Mouse (Mus musculus) liver, embryonic 14.5 days (tissue): Measurements from ENCODE around the gene Tex38. TPM values are rescaled to one million over a fixed set of nuclear protein-coding genes. Genes with fewer than 3 reads are reported as not detected.
A peak's percentile ranks its signal among the peaks of the same experiment; 100 is the strongest.

Experiments
- ATAC-seq: fragments of 200-750 bp; cut with Nextera tagmentation; 2 replicates; pipeline ENCODE4 v1.8.0; 2017; ENCODE audit warnings: moderate number of reproducible peaks, mild to moderate bottlenecking, moderate library complexity; ENCODE audit not compliant: insufficient read depth
- DNase-seq, 3 experiments: peaks; one replicate each; pipeline ENCODE4 v3.0.0-alpha.2; 2012 to 2013; ENCODE audit warnings: low read depth in 3 of 3, low spot score in 3 of 3
- H3K27ac ChIP-seq: fragments of 300-500 bp; sonication (generic); 2 replicates; pipeline ENCODE4 v1.5.1; 2014; ENCODE audit warnings: moderate library complexity, mild to moderate bottlenecking, control low read depth, inconsistent platforms
- H3K27me3 ChIP-seq: fragments of 300-500 bp; sonication (generic); 2 replicates; pipeline ENCODE4 v1.6.1; 2014; ENCODE audit warnings: mild to moderate bottlenecking, low read length, moderate library complexity; ENCODE audit not compliant: control insufficient read depth, insufficient read depth
- H3K36me3 ChIP-seq: fragments of 300-500 bp; sonication (generic); replicated peaks from 2 replicates; pipeline ENCODE4 v1.6.1; 2014; ENCODE audit warnings: low read depth; ENCODE audit not compliant: control insufficient read depth, insufficient read depth
- H3K4me1 ChIP-seq, 2 experiments: fragments of 200-500 bp in 1 of 2; fragments of 300-500 bp in 1 of 2; sonication (generic) in 1 of 2; replicated peaks; 2 replicates each; pipeline ENCODE4 v1.6.1; 2012 to 2014; ENCODE audit warnings: antibody characterized with exemption in 1 of 2, inconsistent platforms in 1 of 2, low read length in 1 of 2; ENCODE audit not compliant: control insufficient read depth in 2 of 2, insufficient read depth in 2 of 2
- H3K4me2 ChIP-seq: fragments of 300-500 bp; sonication (generic); 2 replicates; pipeline ENCODE4 v1.6.1; 2014; ENCODE audit warnings: low read depth, mild to moderate bottlenecking, control low read depth, moderate library complexity
- H3K4me3 ChIP-seq, 2 experiments: fragments of 200-500 bp in 1 of 2; fragments of 300-500 bp in 1 of 2; sonication (generic) in 1 of 2; 2 replicates each; pipeline ENCODE4 v1.5.1; 2012 to 2014; ENCODE audit warnings: low read depth in 2 of 2, low read length in 2 of 2, mild to moderate bottlenecking in 2 of 2, control low read depth in 1 of 2, inconsistent platforms in 1 of 2, moderate library complexity in 1 of 2; ENCODE audit not compliant: insufficient read depth in 1 of 2
- H3K9ac ChIP-seq: fragments of 300-500 bp; sonication (generic); replicated peaks from 2 replicates; pipeline ENCODE4 v1.6.1; 2014; ENCODE audit warnings: mild to moderate bottlenecking, control low read depth, moderate library complexity
- H3K9me3 ChIP-seq: fragments of 300-500 bp; sonication (generic); 2 replicates; pipeline ENCODE4 v1.6.1; 2016; ENCODE audit warnings: low read length, mixed read lengths; ENCODE audit not compliant: control insufficient read depth
- CTCF ChIP-seq: IDR thresholded peaks from 2 replicates; pipeline ENCODE4 v1.5.1; 2016; ENCODE audit warnings: antibody characterized with exemption, low read depth, control low read depth
- EP300 ChIP-seq: IDR thresholded peaks from 2 replicates; pipeline ENCODE4 v1.6.1; 2016; ENCODE audit warnings: antibody characterized with exemption, low read depth
- WGBS: fragments of 180-500 bp; shearing (Covaris S2); extraction: QIAGEN DNeasy Blood & Tissue Kit; methylation state at CpG from one replicate; pipeline ENCODE4 v1.1.7; 2014; ENCODE audit not compliant: insufficient replicate concordance; 5-methylcytosine and 5-hydroxymethylcytosine counted together
- polyA plus RNA-seq, 2 experiments: library from polyadenylated mRNA; depleted of rRNA in 1 of 2; stranded (reverse) in 1 of 2; unstranded in 1 of 2; fragments of >200 nt; fragmentation: Nextera tagmentation in 1 of 2; extraction: Ambion mirVana in 1 of 2; gene quantifications; 2 replicates each; pipeline versions ENCODE4 v1.2.1 to v1.2.3; 2012 to 2014

Tex38 gene
- polyA plus RNA-seq, 2 experiments: 0.07 TPM; not detected in 1

- H3K27ac ChIP-seq: no peak overlapping the region
- DNase-seq: no peak
- no peak overlapping the region for H3K4me3 ChIP-seq
- H3K36me3 ChIP-seq: no peaks in the 10 kb centered on the region
- H3K27me3 ChIP-seq: no peaks in the 10 kb centered on the region
- no peak overlapping the region for H3K9ac ChIP-seq
- 54% methylated on average over 4 of the region's 4 CpGs for WGBS
- H3K4me1 ChIP-seq: peaks cover 9 to 18% of the 10 kb centered on the region in 2 experiments; a peak in 3 of 4 replicates
- no peaks in the 10 kb centered on the region for H3K9me3 ChIP-seq
- no peak for ATAC-seq
- TF ChIP-seq EP300: no peak
- TF ChIP-seq CTCF: no peak
- no peak overlapping the region for H3K4me2 ChIP-seq
Measured at GRCm38 (mm10) chr4:115734867-115735266, 46.0 kb downstream of the Tex38 start.

DNA sequence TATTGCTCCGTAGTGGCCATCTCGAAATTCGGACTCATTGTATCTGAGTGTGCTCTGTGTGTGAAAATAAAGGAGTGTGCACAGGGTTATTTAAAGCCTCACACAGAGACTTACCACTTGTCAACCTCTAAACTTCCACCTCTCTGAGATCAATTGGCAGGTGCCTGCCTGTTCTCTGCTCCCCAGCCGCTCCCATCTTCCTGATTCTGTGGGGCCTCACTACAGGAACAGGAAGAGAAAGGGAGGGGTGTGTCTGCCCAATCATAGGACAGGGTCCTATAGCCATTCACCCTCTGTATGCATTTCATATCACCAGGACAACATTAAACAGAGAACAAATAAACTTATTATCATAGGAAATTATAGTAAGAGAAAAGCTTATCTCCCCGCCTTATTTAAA is 47.1 kb downstream of the Tex38 start:
- no peak overlapping the region for H3K27ac ChIP-seq
- H3K9ac ChIP-seq: no peak overlapping the region
- H3K4me2 ChIP-seq: no peak overlapping the region
- 48% methylated on average over 5 of the region's 5 CpGs for WGBS
- ATAC-seq (no peak), DNase-seq (no peak)
- H3K9me3 ChIP-seq: no peaks in the 10 kb centered on the region
- no peaks in the 10 kb centered on the region for H3K36me3 ChIP-seq
- H3K4me3 ChIP-seq: no peak overlapping the region
- TF ChIP-seq CTCF (no peak), EP300 (no peak)
- H3K4me1 ChIP-seq: peaks cover 4 to 10% of the 10 kb centered on the region in 2 experiments; a peak in 3 of 4 replicates
- no peaks in the 10 kb centered on the region for H3K27me3 ChIP-seq

GRCm38 (mm10) chr4:115732223-115732818 is 48.5 kb downstream of the Tex38 start:
- Histone ChIP-seq H3K4me3 (no peak overlapping the region), H3K4me1 (peaks cover 0 to 7% of the 10 kb centered on the region in 2 experiments; a peak in 1 of 4 replicates), H3K9me3 (no peaks in the 10 kb centered on the region), H3K4me2 (no peak overlapping the region), H3K27me3 (no peaks in the 10 kb centered on the region), H3K36me3 (no peaks in the 10 kb centered on the region), H3K27ac (no peak overlapping the region), H3K9ac (no peak overlapping the region)
- ATAC-seq (no peak), DNase-seq (no peak)
- TF ChIP-seq CTCF (no peak), EP300 (no peak)
- 14% methylated on average over 3 of the region's 3 CpGs for WGBS

GRCm38 (mm10) chr4:115731588-115732222 is 49.1 kb downstream of the Tex38 start:
- peak; percentile 47; the same call in 1 of the 2 replicates for ATAC-seq
- H3K4me3 ChIP-seq: no peak overlapping the region
- H3K9ac ChIP-seq: no peak overlapping the region
- peak; percentile 89 for TF ChIP-seq CTCF
- TF ChIP-seq EP300: no peak
- DNase-seq: peak; percentile 39 to 46 (median 40)
- peaks cover 0 to 7% of the 10 kb centered on the region in 2 experiments; a peak in 1 of 4 replicates for H3K4me1 ChIP-seq
- no peak overlapping the region for H3K4me2 ChIP-seq
- 13% methylated on average over 7 of the region's 7 CpGs for WGBS
- no peaks in the 10 kb centered on the region for H3K36me3 ChIP-seq
- no peaks in the 10 kb centered on the region for H3K9me3 ChIP-seq
- no peaks in the 10 kb centered on the region for H3K27me3 ChIP-seq
- H3K27ac ChIP-seq: no peak overlapping the region

Other genes with a start within 250 kb of the Tex38 start
- gene Cyp4a31, start 217.4 kb downstream of the Tex38 start, polyA plus RNA-seq (2012; rRNA removed): 0.06 and 0.34 TPM in 2 replicates
- 0.04 and 0.16 TPM in 2 replicates for gene Cyp4a31, start 217.4 kb downstream of the Tex38 start, polyA plus RNA-seq (2014; fragmentation: Nextera tagmentation; extraction: Ambion mirVana)
- gene Cyp4a32, start 180.0 kb downstream of the Tex38 start, polyA plus RNA-seq (2012; rRNA removed): not detected in 2 replicates
- gene Cyp4a32, start 180.0 kb downstream of the Tex38 start, polyA plus RNA-seq (2014; fragmentation: Nextera tagmentation; extraction: Ambion mirVana): not detected in 2 replicates
- gene Cyp4b1, start 133.3 kb downstream of the Tex38 start, polyA plus RNA-seq (2012; rRNA removed): 1.1 TPM in 2 replicates
- 1.6 and 2.2 TPM in 2 replicates for gene Cyp4b1, start 133.3 kb downstream of the Tex38 start, polyA plus RNA-seq (2014; fragmentation: Nextera tagmentation; extraction: Ambion mirVana)
- gene Efcab14, start 43.3 kb downstream of the Tex38 start, polyA plus RNA-seq (2012; rRNA removed): 6.0 and 6.9 TPM in 2 replicates
- 12.0 and 12.6 TPM in 2 replicates for gene Efcab14, start 43.3 kb downstream of the Tex38 start, polyA plus RNA-seq (2014; fragmentation: Nextera tagmentation; extraction: Ambion mirVana)
- gene Atpaf1, start 3.8 kb upstream of the Tex38 start, polyA plus RNA-seq (2012; rRNA removed): 5.5 and 8.5 TPM in 2 replicates
- gene Atpaf1, start 3.8 kb upstream of the Tex38 start, polyA plus RNA-seq (2014; fragmentation: Nextera tagmentation; extraction: Ambion mirVana): 15.0 and 22.0 TPM in 2 replicates
- gene Mob3c, start 47.1 kb upstream of the Tex38 start, polyA plus RNA-seq (2012; rRNA removed): 3.6 and 5.6 TPM in 2 replicates
- gene Mob3c, start 47.1 kb upstream of the Tex38 start, polyA plus RNA-seq (2014; fragmentation: Nextera tagmentation; extraction: Ambion mirVana): 4.2 and 5.0 TPM in 2 replicates
- gene Mknk1, start 58.2 kb upstream of the Tex38 start, polyA plus RNA-seq (2012; rRNA removed): 29.1 and 34.8 TPM in 2 replicates
- 21.3 and 24.7 TPM in 2 replicates for gene Mknk1, start 58.2 kb upstream of the Tex38 start, polyA plus RNA-seq (2014; fragmentation: Nextera tagmentation; extraction: Ambion mirVana)
- gene Kncn, start 103.4 kb upstream of the Tex38 start, polyA plus RNA-seq (2012; rRNA removed): 0.01 TPM in 1 of 2 replicates, not detected in the other
- gene Kncn, start 103.4 kb upstream of the Tex38 start, polyA plus RNA-seq (2014; fragmentation: Nextera tagmentation; extraction: Ambion mirVana): 0.05 TPM in 1 of 2 replicates, not detected in the other
- gene 6430628N08Rik, start 109.6 kb upstream of the Tex38 start, polyA plus RNA-seq (2012; rRNA removed): not detected in 2 replicates
- gene 6430628N08Rik, start 109.6 kb upstream of the Tex38 start, polyA plus RNA-seq (2014; fragmentation: Nextera tagmentation; extraction: Ambion mirVana): not detected in 2 replicates
- gene Dmbx1, start 158.9 kb upstream of the Tex38 start, polyA plus RNA-seq (2012; rRNA removed): not detected in 2 replicates
- not detected in 2 replicates for gene Dmbx1, start 158.9 kb upstream of the Tex38 start, polyA plus RNA-seq (2014; fragmentation: Nextera tagmentation; extraction: Ambion mirVana)
- gene Faah, start 236.9 kb upstream of the Tex38 start, polyA plus RNA-seq (2012; rRNA removed): 4.0 and 4.1 TPM in 2 replicates
- gene Faah, start 236.9 kb upstream of the Tex38 start, polyA plus RNA-seq (2014; fragmentation: Nextera tagmentation; extraction: Ambion mirVana): 3.8 and 5.4 TPM in 2 replicates